ENCODE assay signal across 8 mouse cellular contexts in genomic region chr7:127345512-127346325, GRCm38 (mm10). TPM values are rescaled to one million over a fixed set of nuclear protein-coding genes. Genes with fewer than 3 reads are reported as not detected.
DNase-seq lines count a peak whose midpoint lies in the region; ATAC-seq and TF ChIP-seq lines count a peak whose summit lies in the region.

TSS of gene Zfp768 (minus strand) at chr7:127345589.

- no peak for TF ChIP-seq RAD21 in CH12.LX (IDR thresholded peaks at IDR 0.05; ENCODE audit: low read depth, low read length)

- H3K4me3 ChIP-seq in CH12.LX (replicated peaks in 1 of 3; ENCODE audit: low read depth in 2 of 3, low read length in 2 of 3, poor library complexity in 1 of 3): peak within 1 kb of the TSS; percentile 69 to 84 (median 80)
- peak within 1 kb of the TSS; percentile 87 for H3K4me3 ChIP-seq in forebrain, embryonic 12.5 days (replicated peaks)
- peak within 1 kb of the TSS; percentile 85 for H3K4me3 ChIP-seq in heart, postnatal 0 days (ENCODE audit: low read depth, low read length)
- H3K4me3 ChIP-seq in liver, embryonic 16.5 days (ENCODE audit: low read depth, low read length): peak within 1 kb of the TSS; percentile 79
- peak within 1 kb of the TSS; percentile 84 for H3K4me3 ChIP-seq in neural tube, embryonic 13.5 days

- peaks cover 0 to 11% of the 10 kb centered on the region in 2 experiments; a peak in 2 of 4 replicates for H3K4me1 ChIP-seq in CH12.LX (ENCODE audit: control insufficient read depth in 1 of 2, insufficient read depth in 2 of 2)
- H3K4me1 ChIP-seq in forebrain, embryonic 12.5 days: peaks cover 19% of the 10 kb centered on the region
- peaks cover 28% of the 10 kb centered on the region for H3K4me1 ChIP-seq in heart, postnatal 0 days (ENCODE audit: control insufficient read depth, insufficient read depth)
- peaks cover 21% of the 10 kb centered on the region for H3K4me1 ChIP-seq in liver, embryonic 16.5 days (ENCODE audit: control insufficient read depth, low read depth, low read length)
- H3K4me1 ChIP-seq in neural tube, embryonic 13.5 days (replicated peaks): peaks cover 28% of the 10 kb centered on the region

- H3K27ac ChIP-seq in CH12.LX (ENCODE audit: insufficient read depth, low read depth): peak within 1 kb of the TSS; percentile 40
- H3K27ac ChIP-seq in forebrain, embryonic 12.5 days: peak within 1 kb of the TSS; percentile 83
- peak within 1 kb of the TSS; percentile 99 for H3K27ac ChIP-seq in heart, postnatal 0 days (ENCODE audit: low read depth)
- peak within 1 kb of the TSS; percentile 79 for H3K27ac ChIP-seq in liver, embryonic 16.5 days (ENCODE audit: low read length)
- peak within 1 kb of the TSS; percentile 93 for H3K27ac ChIP-seq in neural tube, embryonic 13.5 days (replicated peaks)

- H3K27me3 ChIP-seq in CH12.LX (replicated peaks): peaks cover 8% of the 10 kb centered on the region
- 0 out of 2 replicates have a peak, but pooled peaks cover 4% of the 10 kb centered on the region for H3K27me3 ChIP-seq in forebrain, embryonic 12.5 days
- no peaks in the 10 kb centered on the region for H3K27me3 ChIP-seq in heart, postnatal 0 days (ENCODE audit: control insufficient read depth, insufficient read depth, low read length)
- H3K27me3 ChIP-seq in liver, embryonic 16.5 days (ENCODE audit: control insufficient read depth, insufficient read depth, low read depth, low read length): no peaks in the 10 kb centered on the region
- H3K27me3 ChIP-seq in neural tube, embryonic 13.5 days: no peaks in the 10 kb centered on the region

- dilution Hi-C loops in CH12.LX (cut with MboI; ENCODE audit: extremely low pct_ligation_motif_present, extremely low pct_unique_long_range_greater_than_20kb, low sequenced_read_pairs): no loop called here

- ATAC-seq in forebrain, embryonic 12.5 days (ENCODE audit: low FRiP score): peak; percentile 93
- ATAC-seq in heart, postnatal 0 days (ENCODE audit: insufficient read depth, low read depth): peak; percentile 93
- ATAC-seq in liver, embryonic 16.5 days (ENCODE audit: low read depth): peak; percentile 89
- peak; percentile 96 for ATAC-seq in neural tube, embryonic 13.5 days (ENCODE audit: low read depth)

- TF ChIP-seq POLR2A in CH12.LX (IDR thresholded peaks at IDR 0.05; ENCODE audit: low read depth, low read length): peak; percentile 49; the same call in 1 of the 2 replicates

- in situ Hi-C loops in CH12.LX (cut with MboI; ENCODE audit: low pct_ligation_motif_present, low pct_unique_long_range_greater_than_20kb, low sequenced_read_pairs): no loop called here

- WGBS in forebrain, embryonic 12.5 days: under 1% methylated on average over 66 of the region's 76 CpGs
- under 1% methylated on average over 60 of the region's 76 CpGs for WGBS in heart, postnatal 0 days
- WGBS in liver, embryonic 16.5 days (ENCODE audit: insufficient replicate concordance): under 1% methylated on average over 59 of the region's 76 CpGs
- under 1% methylated on average over 74 of the region's 76 CpGs for WGBS in neural tube, embryonic 13.5 days

- H3K4me2 ChIP-seq in CH12.LX (ENCODE audit: insufficient read depth, low read depth, poor library complexity, severe bottlenecking): peak within 1 kb of the TSS; percentile 89
- H3K4me2 ChIP-seq in forebrain, embryonic 12.5 days: peak within 1 kb of the TSS; percentile 87
- H3K4me2 ChIP-seq in heart, postnatal 0 days (ENCODE audit: low read depth, low read length): peak within 1 kb of the TSS; percentile 68
- H3K4me2 ChIP-seq in liver, embryonic 16.5 days (ENCODE audit: low read depth, low read length): peak within 1 kb of the TSS; percentile 98
- peak within 1 kb of the TSS; percentile 85 for H3K4me2 ChIP-seq in neural tube, embryonic 13.5 days

- TF ChIP-seq CTCF in CH12.LX (conservative IDR thresholded peaks at IDR 0.05 in 1 of 2, IDR thresholded peaks at IDR 0.05 in 1 of 2; ENCODE audit: low read depth in 2 of 2, low read length in 2 of 2): no peak
- TF ChIP-seq CTCF in heart, postnatal 0 days (IDR thresholded peaks at IDR 0.05; ENCODE audit: low read depth): no peak

- peak; percentile 85 for DNase-seq in CH12.LX (ENCODE audit: extremely low read depth)
- peak; percentile 78 for DNase-seq in c-Kit-positive CD71-positive TER-119-negative erythroid progenitor cells, embryonic 14.5 days (ENCODE audit: low read depth)
- peak; percentile 95 for DNase-seq in heart, postnatal 0 days (ENCODE audit: low spot score)
- peak; percentile 97 for DNase-seq in kidney, postnatal 4 days
- DNase-seq in testis, postnatal 10 days (ENCODE audit: low spot score): peak; percentile 98

- peak within 1 kb of the TSS; percentile 93 for H3K9ac ChIP-seq in CH12.LX (ENCODE audit: insufficient read depth, low read depth)
- H3K9ac ChIP-seq in forebrain, embryonic 12.5 days: peak within 1 kb of the TSS; percentile 93
- H3K9ac ChIP-seq in heart, postnatal 0 days (replicated peaks; ENCODE audit: low read depth, low read length): peak within 1 kb of the TSS; percentile 92
- H3K9ac ChIP-seq in liver, embryonic 16.5 days (ENCODE audit: low read depth, low read length): peak within 1 kb of the TSS; percentile 80
- peak within 1 kb of the TSS; percentile 96 for H3K9ac ChIP-seq in neural tube, embryonic 13.5 days

- no peaks in the 10 kb centered on the region for H3K79me2 ChIP-seq in CH12.LX (replicated peaks; ENCODE audit: control insufficient read depth, extremely low read depth, insufficient read depth, poor library complexity, severe bottlenecking)

- H3K9me3 ChIP-seq in CH12.LX (replicated peaks; ENCODE audit: low read length): no peaks in the 10 kb centered on the region
- no peaks in the 10 kb centered on the region for H3K9me3 ChIP-seq in forebrain, embryonic 12.5 days
- H3K9me3 ChIP-seq in heart, postnatal 0 days (replicated peaks; ENCODE audit: control insufficient read depth, low read length): no peaks in the 10 kb centered on the region
- no peaks in the 10 kb centered on the region for H3K9me3 ChIP-seq in liver, embryonic 16.5 days (replicated peaks; ENCODE audit: control insufficient read depth, low read length)
- no peaks in the 10 kb centered on the region for H3K9me3 ChIP-seq in neural tube, embryonic 13.5 days

- H3K36me3 ChIP-seq in CH12.LX (replicated peaks in 1 of 2; ENCODE audit: control insufficient read depth in 1 of 2, insufficient read depth in 1 of 2, low read length in 1 of 2): peaks cover 10 to 24% of the 10 kb centered on the region in 2 experiments
- H3K36me3 ChIP-seq in forebrain, embryonic 12.5 days (replicated peaks): peaks cover 29% of the 10 kb centered on the region
- peaks cover 26% of the 10 kb centered on the region for H3K36me3 ChIP-seq in heart, postnatal 0 days (replicated peaks; ENCODE audit: control insufficient read depth, insufficient read depth, low read length)
- no peaks in the 10 kb centered on the region; the same call in 1 of the 2 replicates for H3K36me3 ChIP-seq in liver, embryonic 16.5 days (ENCODE audit: control insufficient read depth, insufficient read depth)
- H3K36me3 ChIP-seq in neural tube, embryonic 13.5 days: peaks cover 29% of the 10 kb centered on the region

- no peak for TF ChIP-seq EP300 in CH12.LX (IDR thresholded peaks at IDR 0.05; ENCODE audit: low read length)
- TF ChIP-seq EP300 in heart, postnatal 0 days (IDR thresholded peaks at IDR 0.05; ENCODE audit: low read depth): peak; percentile 78; the same call in 1 of the 2 replicates

TF ChIP-seq in CH12.LX, 34 proteins besides CTCF, POLR2A, EP300 and RAD21 (continues in another document):
- TF ChIP-seq UBTF (IDR thresholded peaks at IDR 0.05; ENCODE audit: low read depth, low read length): no peak
- TF ChIP-seq E2F4 (IDR thresholded peaks at IDR 0.05; ENCODE audit: insufficient replicate concordance, low read depth, low read length): no peak
- 0 out of 2 replicates have a peak, but pooled peaks have one; percentile 25 for TF ChIP-seq RCOR1 (conservative IDR thresholded peaks at IDR 0.05; ENCODE audit: low read depth, low read length)
- no peak for TF ChIP-seq USF1 (IDR thresholded peaks at IDR 0.05; ENCODE audit: low read depth, low read length)
- TF ChIP-seq USF2 (conservative IDR thresholded peaks at IDR 0.05; ENCODE audit: low read depth, low read length): no peak
- TF ChIP-seq IRF4 (IDR thresholded peaks at IDR 0.05; ENCODE audit: low read depth, low read length): no peak; the same call in 1 of the 2 replicates
- no peak for TF ChIP-seq MYC (IDR thresholded peaks at IDR 0.05; ENCODE audit: low read depth, low read length)
- TF ChIP-seq NELFE (IDR thresholded peaks at IDR 0.05; ENCODE audit: low read depth, low read length): no peak
- peak; percentile 65 for TF ChIP-seq ELF1 (IDR thresholded peaks at IDR 0.05; ENCODE audit: low read depth, low read length)
- TF ChIP-seq TCF12 (IDR thresholded peaks at IDR 0.05; ENCODE audit: low read depth, low read length): no peak
- TF ChIP-seq MXI1 (IDR thresholded peaks at IDR 0.05; ENCODE audit: low read depth, low read length): peak; percentile 0; the same call in 1 of the 2 replicates
- TF ChIP-seq JUND (conservative IDR thresholded peaks at IDR 0.05; ENCODE audit: low read depth, low read length): no peak
- no peak for TF ChIP-seq NRF1 (IDR thresholded peaks at IDR 0.05; ENCODE audit: low read depth, low read length)
- peak; percentile 23; the same call in 1 of the 2 replicates for TF ChIP-seq MAX (IDR thresholded peaks at IDR 0.05; ENCODE audit: low read length)
- TF ChIP-seq KAT2A (IDR thresholded peaks at IDR 0.05; ENCODE audit: insufficient replicate concordance, low read length): peak; percentile 75; the same call in 1 of the 2 replicates
- TF ChIP-seq POLR2AphosphoS2 (IDR thresholded peaks at IDR 0.05; ENCODE audit: low read depth, low read length): no peak
- TF ChIP-seq PAX5 (IDR thresholded peaks at IDR 0.05; ENCODE audit: low read length): no peak
- TF ChIP-seq HCFC1 (IDR thresholded peaks at IDR 0.05; ENCODE audit: low read depth, low read length): peak; percentile 91
- peak; percentile 62; the same call in 1 of the 2 replicates for TF ChIP-seq GABPA (IDR thresholded peaks at IDR 0.05; ENCODE audit: insufficient replicate concordance, low read depth, low read length)
- TF ChIP-seq ZNF384 (IDR thresholded peaks at IDR 0.05; ENCODE audit: low read depth, low read length): no peak
- no peak for TF ChIP-seq BHLHE40 (IDR thresholded peaks at IDR 0.05; ENCODE audit: low read depth, low read length)

RNA-seq across cellular contexts. Expression of gene Zfp768, which starts in this region (rescaled TPM):
- total RNA-seq in CH12.LX (2012; rRNA removed) (8.5 and 9.9 TPM in 2 replicates), CH12.LX (2014; rRNA removed) (4.3 and 5.0 TPM in 2 replicates)
- 6.4 and 6.6 TPM in 2 replicates for polyA plus RNA-seq in CH12.LX (2012; ENCODE audit: insufficient read length, low read depth)
- 16.3 and 18.4 TPM in 2 replicates for polyA plus RNA-seq in forebrain, embryonic 12.5 days (2016; fragmentation: Nextera tagmentation; extraction: Ambion mirVana)
- total RNA-seq in heart, postnatal 0 days (2014; rRNA removed; ENCODE audit: low replicate concordance): 46.8 and 54.3 TPM in 2 replicates
- 18.4 and 22.0 TPM in 2 replicates for polyA plus RNA-seq in heart, postnatal 0 days (2015; fragmentation: Nextera tagmentation; extraction: Ambion mirVana)
- 4.1 and 4.2 TPM in 2 replicates for polyA plus RNA-seq in liver, embryonic 16.5 days (2015; fragmentation: Nextera tagmentation; extraction: Ambion mirVana)
- polyA plus RNA-seq in neural tube, embryonic 13.5 days (2015; fragmentation: Nextera tagmentation; extraction: Ambion mirVana): 17.2 and 17.9 TPM in 2 replicates

Comparison
In these comparisons a context has a peak if more than half of its experiments do, and no peak if none do; other contexts are left out.
1. Peak in every context shown above with its lines: DNase-seq, ATAC-seq, H3K4me3 ChIP-seq and H3K27ac ChIP-seq.
2. H3K27ac ChIP-seq: peak in every context shown above with its lines; median percentile 99 in heart, postnatal 0 days; 93 in neural tube, embryonic 13.5 days; 83 in forebrain, embryonic 12.5 days; 79 in liver, embryonic 16.5 days; 40 in CH12.LX.